Mouse (Mus musculus) MEL (cell line): ENCODE data around the gene Msi2.

ENCODE experiments used
- CTCF ChIP-seq, 3 experiments: IDR thresholded peaks in 2 of 3; conservative IDR thresholded peaks in 1 of 3; 2 replicates each; pipeline ENCODE4 v1.5.1; 2011 to 2012; ENCODE audit warnings: low read length in 3 of 3, low read depth in 2 of 3, mild to moderate bottlenecking in 2 of 3, improper control_type of control experiment in 1 of 3, inconsistent platforms in 1 of 3, mixed read lengths in 1 of 3, moderate library complexity in 1 of 3; ENCODE audit not compliant: control insufficient read depth in 1 of 3, insufficient read depth in 1 of 3, poor library complexity in 1 of 3, severe bottlenecking in 1 of 3
- EP300 ChIP-seq, 2 experiments: IDR thresholded peaks; 2 replicates each; pipeline ENCODE4 v1.6.1; 2011; ENCODE audit warnings: improper control_type of control experiment in 2 of 2, low read length in 2 of 2, low read depth in 1 of 2, mild to moderate bottlenecking in 1 of 2
- KAT2A ChIP-seq: conservative IDR thresholded peaks from 2 replicates; pipeline ENCODE4 v1.6.1; 2012; ENCODE audit warnings: low read depth, low read length, improper control_type of control experiment, inconsistent platforms
- MYC ChIP-seq: IDR thresholded peaks from 2 replicates; pipeline ENCODE4 v1.6.1; 2011; ENCODE audit warnings: low read depth, mild to moderate bottlenecking, low read length, improper control_type of control experiment, moderate library complexity
- NELFE ChIP-seq: IDR thresholded peaks from 2 replicates; pipeline ENCODE4 v1.6.1; 2011; ENCODE audit warnings: low read depth, low read length, improper control_type of control experiment

GRCm38 (mm10) chr11:88577076-88577475, 141.2 kb downstream of the Msi2 start:
- TF ChIP-seq MYC (no peak), CTCF (IDR thresholded peaks at IDR 0.05 in 2 of 3, conservative IDR thresholded peaks at IDR 0.05 in 1 of 3; ENCODE audit: control insufficient read depth in 1 of 3, insufficient read depth in 1 of 3, low read depth in 2 of 3, low read length in 3 of 3, poor library complexity in 1 of 3, severe bottlenecking in 1 of 3) (no peak), NELFE (no peak), EP300 (IDR thresholded peaks at IDR 0.05; ENCODE audit: low read depth in 1 of 2, low read length in 2 of 2) (no peak), KAT2A (no peak)
